Mouse (Mus musculus): ENCODE measurements around the gene Schip1. TPM values are rescaled to one million over a fixed set of nuclear protein-coding genes. Genes with fewer than 3 reads are reported as not detected.
A peak's percentile ranks its signal among the peaks of the same experiment; 100 is the strongest.

The Schip1 gene
- polyA plus RNA-seq, 1 experiment from 2014 or later: 39.7 TPM

DNA sequence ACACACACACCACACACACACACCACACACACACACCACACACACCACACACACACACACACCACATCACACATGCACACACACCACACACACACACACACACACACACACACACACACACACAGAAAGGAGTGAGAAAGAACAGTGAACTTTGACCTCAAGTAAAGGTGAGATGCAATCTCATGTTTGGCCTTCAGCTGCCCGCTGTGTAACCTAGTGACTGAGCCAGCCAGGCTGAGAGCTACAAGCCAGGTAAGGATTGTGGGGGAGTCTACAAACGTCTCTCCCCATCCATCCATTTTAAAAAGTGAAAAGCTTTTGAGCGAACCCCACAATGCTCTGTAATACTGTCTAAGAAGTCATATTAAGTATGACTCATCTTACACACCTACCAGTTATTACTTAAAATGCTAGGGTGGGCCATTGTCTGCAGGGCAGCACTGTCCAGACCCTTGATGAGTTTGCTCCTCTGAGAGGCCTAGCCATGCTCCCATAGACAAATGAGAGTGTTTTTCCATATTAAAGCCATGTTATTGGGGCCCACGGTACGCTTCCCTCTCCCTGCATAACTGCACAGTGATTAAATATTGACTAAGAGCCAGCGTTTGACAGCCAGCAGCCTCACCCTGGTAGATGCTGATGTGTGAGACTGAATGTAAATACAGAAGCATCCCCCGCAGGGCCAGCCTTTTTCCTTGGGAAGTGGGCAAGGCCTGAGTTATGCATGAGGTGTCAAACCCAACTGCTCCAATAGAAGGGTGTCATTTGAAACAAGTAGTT, 448.9 kb downstream of the Schip1 start:
- H3K4me3 ChIP-seq: no peak overlapping the region
- no peaks in the 10 kb centered on the region for H3K9me3 ChIP-seq (replicated peaks)
- no peaks in the 10 kb centered on the region for H3K36me3 ChIP-seq
- no peak for DNase-seq (ENCODE audit: low spot score)
- H3K27ac ChIP-seq (replicated peaks): peak overlapping the region; percentile 53; the same call in 1 of the 2 replicates
- no peaks in the 10 kb centered on the region for H3K27me3 ChIP-seq (ENCODE audit: low read depth, poor library complexity, severe bottlenecking)
- WGBS: 72% methylated on average over 7 of the region's 7 CpGs
- peaks cover 12% of the 10 kb centered on the region for H3K4me1 ChIP-seq

DNA sequence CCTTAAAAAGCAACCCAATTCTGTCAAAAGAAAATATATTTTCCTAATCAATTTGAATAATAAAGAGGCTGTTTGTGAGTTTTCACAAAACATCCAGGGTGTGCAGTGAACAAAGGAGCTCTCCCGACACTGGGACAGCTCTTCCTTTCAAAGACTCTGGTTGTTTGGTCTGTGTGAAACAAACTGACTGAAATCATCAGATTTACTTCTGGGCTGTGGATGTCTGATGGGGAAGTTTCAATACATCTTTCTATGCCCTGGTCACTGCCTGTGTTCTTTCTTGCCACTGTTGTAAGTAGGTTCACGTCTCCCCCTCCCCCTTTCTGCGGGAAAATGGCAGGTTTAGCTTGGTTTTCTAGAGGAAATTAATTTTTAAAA, 449.5 kb downstream of the Schip1 start:
- no peak for DNase-seq (ENCODE audit: low spot score)
- WGBS: 70% methylated on average over 3 of the region's 3 CpGs
- Histone ChIP-seq H3K9me3 (replicated peaks) (no peaks in the 10 kb centered on the region), H3K27me3 (ENCODE audit: low read depth, poor library complexity, severe bottlenecking) (no peaks in the 10 kb centered on the region), H3K36me3 (no peaks in the 10 kb centered on the region), H3K4me3 (no peak overlapping the region), H3K4me1 (peaks cover 12% of the 10 kb centered on the region), H3K27ac (replicated peaks) (0 out of 2 replicates have a peak overlapping the region, but pooled peaks have one; percentile 46)

DNA sequence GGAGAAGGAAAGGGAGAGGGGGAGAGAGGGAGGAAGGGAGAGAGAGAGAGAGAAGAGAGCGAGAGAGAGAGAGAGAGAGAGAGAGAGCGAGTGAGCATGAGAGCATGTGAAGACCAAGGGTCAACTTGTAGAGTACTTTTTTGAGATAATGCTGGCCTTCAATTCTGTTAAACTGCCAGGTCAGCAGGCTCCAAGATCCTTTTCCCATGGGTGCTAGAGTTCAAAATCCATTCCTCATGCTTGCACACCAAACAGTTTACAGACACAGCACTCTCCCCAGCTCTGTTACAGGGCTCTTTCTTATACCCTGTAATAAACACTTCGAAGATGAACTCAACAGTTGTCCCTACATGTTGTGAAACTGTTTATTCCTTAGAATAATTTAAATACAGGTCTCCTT, 450.1 kb downstream of the Schip1 start:
- Histone ChIP-seq H3K27ac (replicated peaks) (no peak overlapping the region), H3K27me3 (ENCODE audit: low read depth, poor library complexity, severe bottlenecking) (no peaks in the 10 kb centered on the region), H3K4me3 (no peak overlapping the region), H3K9me3 (replicated peaks) (no peaks in the 10 kb centered on the region), H3K4me1 (peaks cover 12% of the 10 kb centered on the region), H3K36me3 (no peaks in the 10 kb centered on the region)
- DNase-seq (ENCODE audit: low spot score): no peak
- WGBS: 81% methylated on average over 3 of the region's 3 CpGs

DNA sequence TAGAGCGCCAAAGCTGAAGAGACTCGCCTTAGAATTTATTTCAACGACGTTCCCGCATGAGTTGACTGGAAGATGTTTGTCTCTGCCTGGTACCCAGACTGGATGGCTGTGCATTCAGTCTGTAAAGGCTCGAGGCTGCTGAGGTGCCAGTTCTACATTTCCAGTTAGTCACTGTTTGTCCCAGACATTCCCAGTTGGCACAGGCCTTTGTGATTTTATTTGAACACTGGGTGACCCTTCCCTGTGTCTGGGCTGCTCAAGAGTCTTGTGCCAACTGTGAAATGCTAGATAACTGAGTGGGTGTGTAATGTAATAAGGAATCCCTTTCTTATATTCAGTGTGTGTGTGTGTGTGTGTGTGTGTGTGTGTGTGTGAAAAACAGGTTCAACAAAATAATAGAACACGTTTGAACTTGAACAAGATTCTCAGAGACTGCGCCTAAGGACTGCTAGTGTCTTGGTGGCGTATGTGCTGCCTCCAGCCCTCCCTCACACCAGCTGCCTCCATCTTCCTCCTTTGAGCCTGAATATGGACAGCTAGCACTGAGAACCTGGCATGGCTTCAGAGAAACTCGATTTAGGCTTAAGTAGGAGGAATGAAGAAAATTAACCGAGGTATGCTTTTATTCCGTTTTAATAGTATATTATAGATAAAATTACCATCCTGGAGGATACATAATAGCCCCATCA, 451.9 kb downstream of the Schip1 start:
- peaks cover 12% of the 10 kb centered on the region for H3K4me1 ChIP-seq
- H3K27ac ChIP-seq (replicated peaks): no peak overlapping the region
- no peaks in the 10 kb centered on the region for H3K9me3 ChIP-seq (replicated peaks)
- H3K36me3 ChIP-seq: no peaks in the 10 kb centered on the region
- H3K27me3 ChIP-seq (ENCODE audit: low read depth, poor library complexity, severe bottlenecking): no peaks in the 10 kb centered on the region
- no peak overlapping the region for H3K4me3 ChIP-seq
- DNase-seq (ENCODE audit: low spot score): no peak
- WGBS: 92% methylated on average over 12 of the region's 12 CpGs

DNA sequence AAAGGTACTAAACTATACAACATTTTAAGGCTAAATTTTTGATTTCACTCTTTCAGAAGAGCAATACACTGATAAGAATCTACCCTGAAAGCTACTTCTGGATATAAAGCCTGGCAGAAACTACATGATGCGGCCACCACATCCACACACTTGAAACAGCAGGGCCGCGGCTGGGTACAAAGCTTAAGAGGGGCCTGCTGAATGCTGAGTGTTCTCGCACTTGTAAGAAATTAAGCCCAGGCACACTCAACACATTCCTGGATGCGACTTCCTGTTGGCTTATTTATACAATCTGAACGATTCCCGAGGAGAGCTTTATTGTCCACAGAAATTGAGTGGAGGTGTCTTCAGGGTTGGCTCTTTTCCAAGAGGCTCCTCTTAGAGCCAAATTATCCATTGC, 452.6 kb downstream of the Schip1 start:
- no peak overlapping the region for H3K27ac ChIP-seq (replicated peaks)
- DNase-seq (ENCODE audit: low spot score): no peak
- H3K4me1 ChIP-seq: peaks cover 12% of the 10 kb centered on the region
- H3K27me3 ChIP-seq (ENCODE audit: low read depth, poor library complexity, severe bottlenecking): no peaks in the 10 kb centered on the region
- no peak overlapping the region for H3K4me3 ChIP-seq
- H3K9me3 ChIP-seq (replicated peaks): no peaks in the 10 kb centered on the region
- H3K36me3 ChIP-seq: no peaks in the 10 kb centered on the region
- 73% methylated on average over 7 of the region's 7 CpGs for WGBS

DNA sequence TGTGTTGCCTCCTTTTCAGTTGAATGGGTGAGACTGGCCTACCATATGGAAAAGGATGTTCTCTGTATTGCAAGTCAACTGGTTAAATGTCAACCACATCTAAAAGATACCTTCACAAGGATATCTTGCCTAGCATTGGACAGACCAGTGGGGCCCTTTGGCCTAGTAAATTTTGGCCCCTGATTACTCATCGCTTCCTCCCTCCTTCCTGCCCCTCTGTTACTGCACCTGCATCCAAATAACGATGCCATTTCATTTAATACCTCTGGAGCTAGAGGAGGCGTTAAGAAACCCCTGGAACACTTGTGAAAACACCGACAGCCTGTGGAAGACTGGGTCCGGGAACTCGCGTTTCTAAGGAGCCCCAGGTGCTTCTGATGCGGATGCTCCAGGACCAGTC, 453.4 kb downstream of the Schip1 start:
- DNase-seq (ENCODE audit: low spot score): no peak
- 90% methylated on average over 8 of the region's 8 CpGs for WGBS
- no peaks in the 10 kb centered on the region for H3K36me3 ChIP-seq
- H3K4me1 ChIP-seq: peaks cover 12% of the 10 kb centered on the region
- H3K27me3 ChIP-seq (ENCODE audit: low read depth, poor library complexity, severe bottlenecking): no peaks in the 10 kb centered on the region
- H3K27ac ChIP-seq (replicated peaks): no peak overlapping the region
- H3K9me3 ChIP-seq (replicated peaks): no peaks in the 10 kb centered on the region
- H3K4me3 ChIP-seq: no peak overlapping the region

DNA sequence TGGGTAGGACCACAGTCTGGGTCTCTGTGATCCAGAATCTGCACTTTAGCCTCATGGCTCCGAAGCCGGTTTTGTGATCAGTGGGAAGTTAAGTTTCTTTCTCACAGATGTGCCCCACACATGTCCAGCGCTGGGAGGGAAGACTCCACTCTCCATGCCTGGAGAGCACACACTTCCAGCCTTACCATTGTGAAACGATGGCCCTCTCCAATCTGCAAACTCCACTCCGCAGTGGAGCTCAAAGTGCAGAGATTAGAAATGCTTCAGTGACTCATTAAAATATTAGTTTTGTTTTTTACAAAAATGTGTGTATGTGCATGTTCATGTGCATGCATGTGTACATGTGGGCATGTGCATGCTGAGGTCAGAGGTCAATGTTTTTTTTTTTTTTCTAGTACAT, 454.0 kb downstream of the Schip1 start:
- no peaks in the 10 kb centered on the region for H3K36me3 ChIP-seq
- H3K27ac ChIP-seq (replicated peaks): no peak overlapping the region
- 95% methylated on average over 5 of the region's 5 CpGs for WGBS
- no peak for DNase-seq (ENCODE audit: low spot score)
- peaks cover 7% of the 10 kb centered on the region for H3K4me1 ChIP-seq
- H3K4me3 ChIP-seq: no peak overlapping the region
- no peaks in the 10 kb centered on the region for H3K9me3 ChIP-seq (replicated peaks)
- H3K27me3 ChIP-seq (ENCODE audit: low read depth, poor library complexity, severe bottlenecking): no peaks in the 10 kb centered on the region

DNA sequence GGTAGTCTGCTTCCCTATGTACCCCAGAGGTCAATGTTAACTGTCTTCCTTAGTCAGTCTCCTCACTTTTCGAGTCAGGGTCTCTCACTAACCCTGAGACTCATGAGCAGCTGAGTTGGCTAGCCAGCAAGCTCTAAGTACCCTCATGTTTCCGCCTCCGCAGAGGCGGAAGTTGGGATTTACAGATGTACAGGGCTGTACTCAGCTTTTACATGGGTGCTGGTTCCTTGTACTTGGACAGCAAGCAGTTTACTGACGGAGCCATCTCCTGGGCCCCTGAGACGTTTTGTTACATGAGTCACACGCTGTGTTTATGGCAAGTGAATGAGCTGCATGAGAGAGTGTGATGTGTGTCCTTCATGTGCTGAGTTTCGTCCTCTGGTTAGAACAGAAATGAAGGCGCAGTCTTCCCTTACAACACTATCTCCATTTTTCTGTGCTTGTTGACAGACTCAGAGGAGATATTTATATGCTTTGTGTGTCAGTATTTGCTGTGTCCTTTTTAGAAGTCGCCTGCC, 460.8 kb downstream of the Schip1 start:
- no peak overlapping the region for H3K27ac ChIP-seq (replicated peaks)
- no peaks in the 10 kb centered on the region for H3K4me1 ChIP-seq
- WGBS: 94% methylated on average over 10 of the region's 10 CpGs
- no peaks in the 10 kb centered on the region for H3K27me3 ChIP-seq (ENCODE audit: low read depth, poor library complexity, severe bottlenecking)
- DNase-seq (ENCODE audit: low spot score): no peak
- no peaks in the 10 kb centered on the region for H3K9me3 ChIP-seq (replicated peaks)
- no peak overlapping the region for H3K4me3 ChIP-seq
- no peaks in the 10 kb centered on the region for H3K36me3 ChIP-seq

DNA sequence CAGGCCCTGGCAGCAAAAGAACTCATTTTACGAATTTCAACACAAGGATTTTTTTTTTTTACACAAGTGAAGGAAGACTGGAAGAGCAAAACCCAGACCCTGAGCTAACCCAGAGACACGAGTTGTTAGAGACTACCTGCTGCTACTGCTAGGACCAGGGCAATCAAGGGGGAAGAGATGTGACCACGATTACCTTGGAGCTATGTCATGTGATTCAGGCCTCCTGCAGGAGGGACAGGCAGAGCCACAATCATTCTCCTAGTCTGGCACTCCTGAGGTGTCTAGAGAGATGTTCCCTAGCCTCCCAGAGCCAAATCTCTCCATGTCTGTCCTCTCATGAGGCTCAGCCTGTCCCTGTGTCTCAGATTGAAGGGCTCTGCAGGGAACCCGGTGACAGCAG, 461.8 kb downstream of the Schip1 start:
- WGBS: 63% methylated on average over 4 of the region's 4 CpGs

DNA sequence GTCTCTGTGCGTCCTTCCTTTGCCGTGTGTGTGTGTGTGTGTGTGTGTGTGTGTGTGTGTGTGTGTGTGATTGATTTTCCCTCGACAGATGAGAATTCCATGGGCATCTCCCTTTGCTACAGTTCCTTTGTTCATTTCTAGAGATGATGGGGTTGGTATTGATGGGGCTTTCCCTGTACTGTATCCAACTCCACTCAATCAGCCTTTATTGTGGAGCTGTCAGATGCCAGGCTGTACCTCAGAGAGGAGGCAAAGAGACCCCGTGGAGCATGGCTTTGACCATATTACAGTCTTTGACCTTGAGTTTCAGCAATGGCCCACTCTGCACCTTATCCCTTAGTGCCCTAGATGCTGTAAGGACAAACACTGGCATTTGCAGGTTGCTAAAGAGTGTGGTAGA, 462.6 kb downstream of the Schip1 start:
- no peak for DNase-seq (ENCODE audit: low spot score)
- no peak overlapping the region for H3K27ac ChIP-seq (replicated peaks)
- no peak overlapping the region for H3K4me3 ChIP-seq
- no peaks in the 10 kb centered on the region for H3K36me3 ChIP-seq
- WGBS: 75% methylated on average over 4 of the region's 4 CpGs
- no peaks in the 10 kb centered on the region for H3K9me3 ChIP-seq (replicated peaks)
- H3K27me3 ChIP-seq (ENCODE audit: low read depth, poor library complexity, severe bottlenecking): no peaks in the 10 kb centered on the region
- no peaks in the 10 kb centered on the region for H3K4me1 ChIP-seq

More for the DNA sequence above, 461.8 kb downstream of the Schip1 start:
- Histone ChIP-seq H3K9me3 (replicated peaks) (no peaks in the 10 kb centered on the region), H3K4me3 (no peak overlapping the region), H3K27ac (replicated peaks) (no peak overlapping the region), H3K4me1 (no peaks in the 10 kb centered on the region), H3K27me3 (ENCODE audit: low read depth, poor library complexity, severe bottlenecking) (no peaks in the 10 kb centered on the region), H3K36me3 (no peaks in the 10 kb centered on the region)
- DNase-seq (ENCODE audit: low spot score): no peak

DNA sequence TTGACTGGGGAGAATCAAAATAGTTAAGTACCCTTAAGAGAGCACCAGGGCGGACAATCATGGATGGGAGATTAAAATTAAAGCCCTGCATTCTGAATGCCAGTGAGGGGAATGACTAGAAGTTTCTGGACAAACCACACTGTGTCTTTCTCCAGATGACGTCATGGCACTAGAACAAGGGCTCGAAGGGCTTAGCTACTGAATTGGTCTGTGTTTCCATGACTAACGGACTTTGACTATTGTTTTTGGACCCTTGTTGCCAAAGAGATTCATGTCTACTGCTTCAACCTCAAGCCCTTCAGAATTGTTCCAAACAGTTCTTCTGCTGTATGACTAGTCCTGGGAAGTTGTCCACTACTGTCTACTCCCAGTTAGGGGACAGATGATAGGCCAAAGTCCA, 467.3 kb downstream of the Schip1 start:
- no peaks in the 10 kb centered on the region for H3K36me3 ChIP-seq
- no peak overlapping the region for H3K4me3 ChIP-seq
- no peak overlapping the region for H3K27ac ChIP-seq (replicated peaks)
- no peaks in the 10 kb centered on the region for H3K27me3 ChIP-seq (ENCODE audit: low read depth, poor library complexity, severe bottlenecking)
- WGBS: 90% methylated on average over 4 of the region's 4 CpGs
- H3K9me3 ChIP-seq (replicated peaks): peaks cover 11% of the 10 kb centered on the region
- H3K4me1 ChIP-seq: peaks cover 13% of the 10 kb centered on the region
- DNase-seq (ENCODE audit: low spot score): no peak

DNA sequence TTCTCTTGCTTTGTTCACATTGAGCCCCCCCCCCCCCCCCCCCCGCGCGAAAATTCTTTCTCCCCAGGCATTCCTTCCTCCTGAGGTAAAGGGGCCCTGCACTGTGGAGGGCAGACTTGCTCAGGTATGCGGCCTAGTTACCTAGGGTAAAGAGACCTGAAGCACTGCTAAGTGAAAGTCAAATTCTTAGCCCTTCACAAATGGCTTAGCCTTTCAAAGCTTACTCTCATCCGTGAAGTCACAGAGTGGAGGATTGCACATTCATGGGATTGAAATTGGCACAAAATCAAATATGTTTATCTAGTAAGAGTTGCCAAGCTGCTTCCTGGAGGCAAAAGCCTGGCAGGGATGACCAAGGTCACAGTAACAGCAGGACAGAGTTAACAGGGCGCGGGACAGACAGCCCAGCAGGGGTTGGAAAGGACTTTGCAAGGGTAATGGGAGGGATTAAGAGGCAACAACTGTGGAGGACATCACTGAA, 470.0 kb downstream of the Schip1 start:
- DNase-seq (ENCODE audit: low spot score): no peak
- no peak overlapping the region for H3K4me3 ChIP-seq
- 12% methylated on average over 6 of the region's 7 CpGs for WGBS
- peaks cover 15% of the 10 kb centered on the region for H3K9me3 ChIP-seq (replicated peaks)
- H3K36me3 ChIP-seq: no peaks in the 10 kb centered on the region
- H3K4me1 ChIP-seq: peaks cover 13% of the 10 kb centered on the region
- no peak overlapping the region for H3K27ac ChIP-seq (replicated peaks)
- no peaks in the 10 kb centered on the region for H3K27me3 ChIP-seq (ENCODE audit: low read depth, poor library complexity, severe bottlenecking)

DNA sequence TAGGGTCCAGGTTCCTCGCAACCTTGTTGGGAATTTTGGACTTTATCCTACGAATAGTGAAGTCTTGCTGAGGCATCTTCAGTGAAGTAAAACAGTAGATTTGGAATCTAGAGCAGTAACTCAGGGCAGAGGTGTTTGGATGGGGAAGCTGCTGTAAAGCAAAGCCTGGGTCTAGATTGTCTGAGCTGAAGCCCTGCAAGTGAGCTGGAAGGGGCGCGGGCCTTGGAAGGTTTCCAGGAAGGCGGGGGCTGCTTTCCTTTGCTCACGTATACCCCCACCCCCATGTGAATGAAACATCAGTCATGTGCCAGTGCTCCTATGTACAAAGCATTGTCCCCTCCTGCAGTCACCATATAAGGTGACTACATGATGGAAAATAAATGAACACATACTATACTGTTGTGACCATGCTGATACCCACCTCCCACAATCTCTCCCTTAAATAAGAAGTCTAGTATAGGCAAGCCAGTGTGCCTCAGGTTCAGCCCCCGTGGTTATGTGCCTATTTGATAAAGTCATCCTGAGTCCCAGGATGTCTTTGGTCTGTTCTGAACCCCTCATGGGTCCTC, 470.6 kb downstream of the Schip1 start:
- 79% methylated on average over 7 of the region's 7 CpGs for WGBS
- no peak overlapping the region for H3K27ac ChIP-seq (replicated peaks)
- no peak overlapping the region for H3K4me3 ChIP-seq
- no peaks in the 10 kb centered on the region for H3K27me3 ChIP-seq (ENCODE audit: low read depth, poor library complexity, severe bottlenecking)
- peaks cover 15% of the 10 kb centered on the region for H3K9me3 ChIP-seq (replicated peaks)
- DNase-seq (ENCODE audit: low spot score): no peak
- H3K36me3 ChIP-seq: no peaks in the 10 kb centered on the region
- peaks cover 13% of the 10 kb centered on the region for H3K4me1 ChIP-seq
